Mouse (Mus musculus) limb, embryonic 10.5 days (tissue): ENCODE data around the gene Eif4ebp2. TPM values are rescaled to one million over a fixed set of nuclear protein-coding genes. Genes with fewer than 3 reads are reported as not detected.

Experiments used
- DNase-seq: peaks from one replicate; pipeline ENCODE4 v3.0.0-alpha.2; 2017; ENCODE audit warnings: low spot score
- H3K27ac ChIP-seq: fragments of 300-500 bp; sonication (generic); 2 replicates; pipeline ENCODE4 v1.5.1; 2016; ENCODE audit warnings: mild to moderate bottlenecking
- H3K27me3 ChIP-seq: fragments of 300-500 bp; sonication (generic); 2 replicates; pipeline ENCODE4 v1.6.1; 2016; ENCODE audit warnings: low read depth, mild to moderate bottlenecking; ENCODE audit not compliant: poor library complexity, severe bottlenecking
- H3K36me3 ChIP-seq: fragments of 300-500 bp; sonication (generic); 2 replicates; pipeline ENCODE4 v1.6.1; 2016; ENCODE audit warnings: mild to moderate bottlenecking, moderate library complexity
- H3K4me1 ChIP-seq: fragments of 300-500 bp; sonication (generic); 2 replicates; pipeline ENCODE4 v1.6.1; 2016
- H3K4me3 ChIP-seq: fragments of 300-500 bp; sonication (generic); 2 replicates; pipeline ENCODE4 v1.5.1; 2016; ENCODE audit warnings: mild to moderate bottlenecking, moderate library complexity
- H3K9me3 ChIP-seq: fragments of 300-500 bp; sonication (generic); replicated peaks from 2 replicates; pipeline ENCODE4 v1.6.1; 2016; ENCODE audit warnings: mild to moderate bottlenecking
- WGBS: fragments of 180-500 bp; shearing (Covaris S2); methylation state at CpG from one replicate; pipeline ENCODE4 v1.1.7; 2016; 5-methylcytosine and 5-hydroxymethylcytosine counted together
- polyA plus RNA-seq: library from polyadenylated mRNA; unstranded; fragments of >200 nt; fragmentation: Nextera tagmentation; extraction: Ambion mirVana; gene quantifications from 2 replicates; pipeline ENCODE4 v1.2.1, GENCODE M21; 2016

Eif4ebp2 gene
- polyA plus RNA-seq = 83.2 and 85.7 TPM in 2 replicates

DNA sequence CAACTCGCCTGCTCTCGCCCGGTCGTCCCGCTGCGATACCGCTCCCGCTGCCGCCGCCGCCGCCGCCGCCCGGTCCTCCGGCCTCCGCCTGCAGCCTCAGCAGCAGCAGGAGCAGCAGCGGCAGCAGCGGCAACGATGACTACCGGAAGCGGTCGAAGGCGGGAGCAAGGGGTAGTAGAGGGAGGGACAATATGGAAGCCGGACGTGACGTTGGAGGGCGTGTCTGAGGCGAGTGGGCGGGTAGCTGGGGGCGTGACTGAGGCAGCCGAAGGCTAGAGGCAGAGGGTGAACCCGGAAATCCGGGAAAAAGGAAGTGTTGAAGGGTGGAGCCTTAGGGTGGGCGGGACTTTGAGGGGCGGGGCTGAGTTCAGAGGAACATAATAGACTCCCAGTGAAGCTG, at the start of gene Eif4ebp2:
Gene Eif4ebp2 (minus strand): TSS at position 17 of the 400 bp plus-strand sequence.
- Histone ChIP-seq H3K27me3 (no peaks in the 10 kb centered on the region), H3K4me1 (peaks cover 27% of the 10 kb centered on the region), H3K27ac (peak within 1 kb of the TSS; percentile 95), H3K4me3 (peak within 1 kb of the TSS; percentile 99), H3K9me3 (no peaks in the 10 kb centered on the region), H3K36me3 (peaks cover 33% of the 10 kb centered on the region)
- DNase-seq = peak; percentile 100
- under 1% methylated on average over 34 of the region's 36 CpGs for WGBS

DNA sequence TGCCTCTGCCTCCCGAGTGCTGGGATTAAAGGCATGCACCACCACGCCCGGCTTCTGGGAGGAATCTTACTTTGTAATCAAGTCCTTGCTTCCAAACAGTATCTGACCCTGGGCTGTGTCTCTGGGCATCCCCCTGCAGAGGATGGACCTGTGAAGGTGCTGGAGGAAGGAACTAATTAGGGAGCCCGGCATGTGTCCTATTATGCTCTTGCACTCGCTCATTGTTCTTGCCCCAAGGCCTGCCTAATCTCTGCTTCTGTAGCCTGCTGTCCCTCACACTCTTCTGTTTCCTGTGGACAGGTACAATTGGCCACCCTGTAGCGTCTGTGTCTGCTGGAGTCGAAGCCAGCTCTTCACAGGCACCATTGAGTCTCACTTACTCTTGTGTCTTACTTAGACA, 48.3 kb upstream of the Eif4ebp2 start:
- Histone ChIP-seq H3K36me3 (no peaks in the 10 kb centered on the region), H3K4me3 (no peak overlapping the region), H3K4me1 (peaks cover 27% of the 10 kb centered on the region), H3K27me3 (no peaks in the 10 kb centered on the region), H3K27ac (no peak overlapping the region), H3K9me3 (no peaks in the 10 kb centered on the region)
- WGBS = 75% methylated on average over 7 of the region's 7 CpGs
- no peak for DNase-seq

GRCm38 (mm10) chr10:61499505-61500466, 47.3 kb upstream of the Eif4ebp2 start:
- Histone ChIP-seq H3K9me3 (no peaks in the 10 kb centered on the region), H3K4me3 (no peak overlapping the region), H3K27me3 (no peaks in the 10 kb centered on the region), H3K27ac (no peak overlapping the region), H3K4me1 (peaks cover 37% of the 10 kb centered on the region), H3K36me3 (no peaks in the 10 kb centered on the region)
- 68% methylated on average over 20 of the region's 20 CpGs for WGBS
- no peak for DNase-seq

GRCm38 (mm10) chr10:61496231-61496630, 43.8 kb upstream of the Eif4ebp2 start:
- Histone ChIP-seq H3K4me1 (peaks cover 41% of the 10 kb centered on the region), H3K27ac (peak overlapping the region; percentile 73), H3K36me3 (no peaks in the 10 kb centered on the region), H3K4me3 (no peak overlapping the region), H3K27me3 (no peaks in the 10 kb centered on the region), H3K9me3 (no peaks in the 10 kb centered on the region)
- WGBS = 71% methylated on average over 9 of the region's 9 CpGs
- no peak for DNase-seq

DNA sequence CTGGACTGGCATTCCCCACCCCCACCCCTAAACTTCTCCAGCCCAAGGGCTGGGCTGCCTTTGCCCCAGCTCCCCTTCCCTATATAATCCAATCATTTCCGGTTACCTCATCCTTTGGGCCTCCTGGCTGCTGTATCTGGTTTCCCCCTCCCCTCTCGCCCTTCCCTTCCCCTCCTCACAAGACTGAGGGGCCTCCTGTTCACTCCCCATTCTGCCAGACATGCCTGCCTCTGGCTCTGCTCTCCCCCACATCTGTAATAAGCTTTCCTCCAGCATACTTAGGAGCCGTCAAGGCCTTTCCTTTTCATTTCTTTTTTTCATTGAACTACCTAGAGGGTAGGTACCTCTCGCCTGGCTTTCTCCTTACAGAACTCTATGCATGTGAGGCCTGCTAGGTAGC, 43.0 kb upstream of the Eif4ebp2 start:
- Histone ChIP-seq H3K36me3 (no peaks in the 10 kb centered on the region), H3K27me3 (no peaks in the 10 kb centered on the region), H3K27ac (peak overlapping the region; percentile 73; the same call in 1 of the 2 replicates), H3K9me3 (no peaks in the 10 kb centered on the region), H3K4me3 (no peak overlapping the region), H3K4me1 (peaks cover 37% of the 10 kb centered on the region)
- DNase-seq = no peak
- WGBS = 69% methylated on average over 4 of the region's 4 CpGs

- WGBS = 8% methylated on average over 11 of the region's 11 CpGs
- Histone ChIP-seq H3K36me3 (no peaks in the 10 kb centered on the region), H3K27ac (no peak overlapping the region), H3K4me3 (no peak overlapping the region), H3K9me3 (no peaks in the 10 kb centered on the region), H3K27me3 (no peaks in the 10 kb centered on the region), H3K4me1 (peaks cover 23% of the 10 kb centered on the region)
- DNase-seq = peak; percentile 88
Measured at GRCm38 (mm10) chr10:61492040-61492439, 39.6 kb upstream of the Eif4ebp2 start.

DNA sequence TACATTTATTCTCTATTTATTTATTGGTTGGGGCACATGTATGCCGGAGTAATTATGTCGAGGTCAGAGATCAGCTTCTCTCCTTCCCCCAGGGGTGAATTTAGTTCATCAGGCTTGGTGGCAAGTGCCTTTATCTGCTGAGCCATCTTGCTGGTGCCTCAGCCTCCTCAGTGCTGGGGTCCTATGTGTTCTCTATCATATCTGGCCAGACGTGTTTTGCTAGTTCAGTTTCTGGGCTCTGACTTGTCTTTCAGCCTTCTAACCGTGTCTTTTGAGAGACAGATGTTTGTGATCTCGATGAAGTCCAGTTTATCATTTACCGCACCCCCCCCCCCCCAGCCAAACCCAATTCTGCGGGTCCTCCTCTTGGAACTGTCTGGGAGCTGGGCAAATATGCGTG, 39.1 kb upstream of the Eif4ebp2 start:
- Histone ChIP-seq H3K27me3 (no peaks in the 10 kb centered on the region), H3K4me3 (no peak overlapping the region), H3K9me3 (no peaks in the 10 kb centered on the region), H3K4me1 (peaks cover 22% of the 10 kb centered on the region), H3K27ac (no peak overlapping the region), H3K36me3 (no peaks in the 10 kb centered on the region)
- no peak for DNase-seq
- 54% methylated on average over 8 of the region's 8 CpGs for WGBS

- no peak for DNase-seq
- Histone ChIP-seq H3K36me3 (no peaks in the 10 kb centered on the region), H3K4me1 (peaks cover 15% of the 10 kb centered on the region), H3K27ac (no peak overlapping the region), H3K9me3 (no peaks in the 10 kb centered on the region), H3K4me3 (no peak overlapping the region), H3K27me3 (no peaks in the 10 kb centered on the region)
- WGBS = 90% methylated on average over 6 of the region's 6 CpGs
Measured at GRCm38 (mm10) chr10:61488522-61489110, 36.2 kb upstream of the Eif4ebp2 start.

- Histone ChIP-seq H3K27ac (no peak overlapping the region), H3K4me3 (no peak overlapping the region), H3K9me3 (no peaks in the 10 kb centered on the region), H3K4me1 (peaks cover 12% of the 10 kb centered on the region), H3K27me3 (no peaks in the 10 kb centered on the region), H3K36me3 (no peaks in the 10 kb centered on the region)
- no peak for DNase-seq
- whole genome bisulfite sequencing = 84% methylated on average over 8 of the region's 8 CpGs
Measured at GRCm38 (mm10) chr10:61486551-61487339, 34.3 kb upstream of the Eif4ebp2 start.

DNA sequence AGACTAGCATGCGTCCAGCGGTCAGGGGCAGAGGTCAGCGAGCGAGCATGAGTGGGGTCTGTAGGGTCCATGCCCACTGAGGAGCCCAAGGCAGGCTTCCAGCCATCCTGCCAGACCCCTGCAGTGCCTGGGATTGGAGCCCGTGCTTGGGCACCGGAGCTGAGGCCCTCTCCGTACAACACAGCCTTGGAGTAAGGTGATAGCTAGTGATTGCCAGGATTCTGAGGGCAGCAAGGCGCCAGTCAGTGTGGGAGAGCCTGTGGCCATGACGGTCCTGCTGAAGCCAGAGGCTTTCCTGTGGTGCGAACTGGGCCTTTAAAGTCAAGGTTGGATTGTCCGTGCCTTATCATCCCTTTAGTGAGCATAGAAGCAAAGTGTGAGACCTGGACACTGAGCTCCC, 32.3 kb upstream of the Eif4ebp2 start:
- no peak for DNase-seq
- Histone ChIP-seq H3K27me3 (no peaks in the 10 kb centered on the region), H3K9me3 (no peaks in the 10 kb centered on the region), H3K27ac (no peak overlapping the region), H3K36me3 (no peaks in the 10 kb centered on the region), H3K4me1 (peaks cover 11% of the 10 kb centered on the region), H3K4me3 (no peak overlapping the region)
- WGBS = 59% methylated on average over 11 of the region's 11 CpGs

- WGBS = 93% methylated on average over 7 of the region's 7 CpGs
- no peaks in the 10 kb centered on the region for H3K9me3 ChIP-seq
- no peak for DNase-seq
- H3K4me3 ChIP-seq = no peak overlapping the region
- peaks cover 11% of the 10 kb centered on the region for H3K4me1 ChIP-seq
- no peak overlapping the region for H3K27ac ChIP-seq
- no peaks in the 10 kb centered on the region for H3K27me3 ChIP-seq
- no peaks in the 10 kb centered on the region for H3K36me3 ChIP-seq
Measured at GRCm38 (mm10) chr10:61482771-61483170, 30.3 kb upstream of the Eif4ebp2 start.

GRCm38 (mm10) chr10:61480488-61480887, 28.0 kb upstream of the Eif4ebp2 start:
- Histone ChIP-seq H3K27ac (no peak overlapping the region), H3K9me3 (no peaks in the 10 kb centered on the region), H3K36me3 (no peaks in the 10 kb centered on the region), H3K27me3 (no peaks in the 10 kb centered on the region), H3K4me1 (peaks cover 26% of the 10 kb centered on the region), H3K4me3 (no peak overlapping the region)
- 75% methylated on average over 1 of the region's 1 CpGs for WGBS
- no peak for DNase-seq
